Mouse (Mus musculus): ENCODE results near the gene Dlgap1. TPM values are rescaled to one million over a fixed set of nuclear protein-coding genes. Genes with fewer than 3 reads are reported as not detected.

Gene Dlgap1
- total RNA-seq, 2 experiments from 2014 or later: 497 to 553 TPM

GRCm38 (mm10) chr17:70626925-70627324, 658.1 kb downstream of the Dlgap1 start:
- no peak for DNase-seq

DNA sequence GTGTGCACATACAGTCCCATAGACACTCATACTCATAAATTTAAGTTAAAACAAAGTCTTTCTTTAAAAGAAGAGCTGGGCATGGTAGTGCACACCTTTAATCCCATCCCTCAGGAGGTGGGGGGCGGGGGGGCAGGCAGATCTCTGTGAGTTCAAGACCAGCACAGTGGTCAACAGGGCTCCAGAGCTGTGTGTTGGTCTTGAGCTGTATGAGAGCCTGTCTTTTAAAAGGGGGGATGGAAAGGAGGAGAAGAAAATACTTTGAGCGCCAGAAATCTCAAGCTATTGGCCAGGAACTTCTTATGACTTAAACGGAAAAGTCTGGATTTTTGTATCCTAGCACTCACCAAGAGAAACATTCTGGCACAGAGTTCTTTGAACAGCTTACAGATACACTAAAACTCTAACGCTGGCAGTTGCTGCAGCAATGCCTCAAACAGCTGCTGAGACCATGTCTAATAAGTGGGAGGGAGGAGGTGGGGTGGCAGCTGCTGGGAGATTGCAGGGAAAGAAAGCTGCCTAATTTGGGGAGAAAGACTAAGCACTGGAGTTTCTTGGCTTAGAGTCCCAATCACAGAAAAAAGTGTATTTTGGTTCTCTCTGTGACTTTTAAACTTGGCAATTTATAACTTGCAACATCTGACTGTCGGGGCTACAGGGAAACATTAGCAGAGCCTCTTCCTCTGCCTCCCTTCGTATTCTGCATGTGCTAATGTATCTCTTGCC, 660.9 kb downstream of the Dlgap1 start:
- peak; percentile 63 to 66 for DNase-seq

- peak; percentile 83 to 86 for DNase-seq
These were observed 664.5 kb downstream of the Dlgap1 start for GRCm38 (mm10) chr17:70633181-70633944.

GRCm38 (mm10) chr17:70643211-70643610, 674.3 kb downstream of the Dlgap1 start:
- no peak for DNase-seq

DNA sequence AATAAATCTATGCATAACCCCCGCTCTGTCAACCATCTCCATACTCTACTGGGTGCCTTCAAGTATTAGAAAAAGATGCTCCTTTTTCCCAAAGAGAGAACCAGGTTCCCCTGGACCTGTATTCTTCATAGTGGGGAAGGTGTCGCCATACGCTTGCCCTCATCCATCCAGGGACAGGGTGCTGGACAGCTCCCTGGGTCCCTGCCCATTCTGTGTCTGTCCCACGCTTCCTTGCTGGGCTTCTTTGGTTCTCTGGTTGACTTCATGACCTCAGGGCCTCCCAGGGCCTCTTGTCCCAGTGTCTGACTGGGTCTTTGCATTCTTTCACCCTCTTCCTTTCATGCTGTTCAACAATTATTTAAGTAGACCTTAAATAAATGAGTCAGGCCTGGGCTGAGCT, 677.8 kb downstream of the Dlgap1 start:
- DNase-seq: no peak

- no peak for DNase-seq
These were observed 692.5 kb downstream of the Dlgap1 start for GRCm38 (mm10) chr17:70661382-70661781.

- no peak for DNase-seq
These were observed 695.1 kb downstream of the Dlgap1 start for GRCm38 (mm10) chr17:70663992-70664391.

GRCm38 (mm10) chr17:70664484-70665040, 695.7 kb downstream of the Dlgap1 start:
- no peak for DNase-seq

GRCm38 (mm10) chr17:70673985-70674384, 705.1 kb downstream of the Dlgap1 start:
- DNase-seq: peak; percentile 54 to 68

GRCm38 (mm10) chr17:70676522-70676921, 707.6 kb downstream of the Dlgap1 start:
- no peak for DNase-seq

DNA sequence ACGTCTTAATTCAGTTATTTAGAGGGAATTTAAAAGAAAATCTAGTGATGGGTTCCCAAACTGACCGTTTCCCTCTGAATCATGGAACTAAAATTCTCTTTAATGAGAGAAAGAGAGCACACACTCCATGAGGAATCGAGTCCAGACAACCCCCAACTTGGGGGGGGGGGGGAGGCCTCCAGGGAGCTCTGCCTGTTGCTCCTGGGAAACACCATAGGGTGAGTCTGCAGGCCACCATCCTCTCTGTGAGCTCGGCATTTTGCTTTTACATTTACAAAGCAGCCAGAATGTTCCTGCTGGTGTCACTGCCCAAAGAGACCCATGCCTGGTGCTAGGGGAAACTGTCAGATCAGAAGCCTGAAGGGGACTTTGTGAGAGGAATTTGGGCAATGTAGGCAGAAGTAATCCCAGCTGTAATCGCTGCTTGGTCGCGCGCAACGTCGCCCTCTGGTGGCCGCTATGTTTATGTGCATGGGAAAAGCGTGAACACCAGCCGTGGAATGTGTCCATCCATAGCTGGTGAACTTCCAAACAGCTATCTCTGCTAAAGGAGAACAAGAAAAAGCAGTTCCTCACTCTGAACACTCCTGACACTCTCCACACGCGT, 714.8 kb downstream of the Dlgap1 start:
- DNase-seq: peak; percentile 79 to 83

DNA sequence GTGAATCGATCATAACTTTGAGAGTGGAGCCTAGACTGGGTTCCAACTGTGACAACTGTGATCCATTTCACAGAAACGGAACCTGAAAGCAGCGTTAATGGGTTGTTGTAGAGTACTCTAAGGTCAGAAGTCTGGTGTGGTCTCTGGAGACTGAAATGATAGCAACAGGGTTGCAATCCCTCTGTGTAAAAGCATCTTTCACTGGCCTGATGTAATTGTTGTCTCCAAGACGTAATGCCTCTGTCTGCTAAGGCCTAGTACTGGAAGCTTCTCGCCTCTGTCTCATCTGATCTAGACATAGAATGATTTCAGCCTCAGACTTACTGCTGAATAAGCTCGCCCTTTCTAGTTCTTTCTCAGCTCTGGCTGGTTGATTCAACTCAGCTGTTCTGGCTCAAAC, 721.3 kb downstream of the Dlgap1 start:
- no peak for DNase-seq

- DNase-seq: no peak
These were observed 721.7 kb downstream of the Dlgap1 start for GRCm38 (mm10) chr17:70690598-70690997.

GRCm38 (mm10) chr17:70706976-70707818, 738.3 kb downstream of the Dlgap1 start:
- peak; percentile 75 to 78 for DNase-seq

DNA sequence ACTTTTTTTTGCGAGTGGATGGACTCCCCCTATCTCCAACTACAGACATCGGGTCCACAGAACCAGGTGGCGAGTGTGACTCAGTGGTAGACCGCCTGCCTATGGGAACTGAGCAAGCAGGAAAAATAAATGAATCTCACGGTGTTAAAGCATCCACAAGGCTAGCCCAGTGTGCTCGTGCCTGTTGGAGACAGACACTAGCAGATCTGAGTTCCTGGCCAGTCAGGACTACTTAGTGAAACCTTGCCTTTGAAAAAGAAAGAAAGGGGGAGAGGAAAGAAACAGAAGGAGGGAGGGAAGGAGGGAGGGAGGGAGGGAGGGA, 738.9 kb downstream of the Dlgap1 start:
- DNase-seq: no peak

DNA sequence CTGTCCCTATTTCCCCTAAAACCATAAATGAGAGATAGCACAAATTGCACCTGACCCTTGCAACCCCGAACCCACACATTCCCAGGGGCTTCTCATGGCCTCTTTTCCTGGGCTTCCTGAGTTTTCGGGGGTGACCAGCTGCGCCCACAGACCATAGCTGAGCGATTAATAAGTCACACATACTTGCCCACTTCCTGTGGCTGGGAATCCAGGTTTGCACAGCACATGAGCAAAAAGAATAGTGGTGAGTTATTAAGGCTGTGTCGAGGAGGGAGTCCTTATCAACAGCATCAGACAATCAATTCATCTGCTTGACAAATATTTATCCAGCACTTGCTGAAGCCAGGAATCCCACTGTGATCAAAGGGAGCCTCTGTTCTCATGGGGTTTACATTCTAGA, 740.7 kb downstream of the Dlgap1 start:
- DNase-seq: no peak

DNA sequence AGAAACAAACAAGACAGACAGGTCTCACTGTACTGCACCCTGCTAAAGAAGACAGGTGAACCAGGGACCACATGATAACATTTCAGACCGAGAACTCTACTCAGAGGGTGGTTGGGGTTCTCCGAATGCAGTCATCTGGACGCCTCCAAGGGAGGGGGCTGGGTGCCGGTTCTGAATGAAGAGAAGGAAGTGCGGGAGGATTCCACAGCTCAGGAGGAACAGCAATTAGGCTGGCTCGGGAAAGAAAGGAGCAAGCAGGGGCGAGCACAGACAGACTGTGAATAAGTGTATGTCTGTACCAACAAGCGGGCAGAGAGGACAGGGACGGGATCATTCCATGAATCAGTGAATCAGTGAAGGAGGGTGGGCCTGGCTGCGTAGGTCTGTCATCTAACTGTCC, 744.6 kb downstream of the Dlgap1 start:
- no peak for DNase-seq

DNA sequence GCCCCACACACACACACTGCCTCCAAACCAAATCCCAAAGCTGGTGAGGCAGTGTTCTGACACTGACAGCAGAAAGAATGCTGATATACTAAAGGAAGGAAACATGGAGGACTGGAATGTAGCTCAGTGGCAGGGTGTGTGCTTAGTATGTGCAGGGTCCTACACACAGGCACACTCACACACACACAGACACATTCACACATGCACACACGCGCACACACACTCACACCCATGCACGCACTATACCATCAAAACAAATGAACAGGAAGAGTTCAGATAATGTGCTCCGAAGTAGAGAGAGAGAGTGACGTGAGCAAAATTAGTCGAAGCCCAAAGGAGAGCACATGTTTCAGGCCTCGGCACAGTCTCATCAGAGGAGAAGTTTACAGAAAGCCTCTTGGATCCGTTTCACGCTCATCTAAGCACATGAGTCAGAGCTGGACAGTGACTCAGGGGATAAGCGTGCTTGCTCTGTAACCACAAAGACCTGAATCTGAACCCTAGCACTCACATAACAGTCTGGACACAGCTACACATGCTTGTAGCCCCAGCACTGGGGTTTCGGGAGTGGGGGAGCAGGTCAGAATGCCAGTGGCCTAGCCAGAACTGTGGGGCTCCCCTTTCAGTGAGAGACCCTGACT, 750.9 kb downstream of the Dlgap1 start:
- no peak for DNase-seq

DNA sequence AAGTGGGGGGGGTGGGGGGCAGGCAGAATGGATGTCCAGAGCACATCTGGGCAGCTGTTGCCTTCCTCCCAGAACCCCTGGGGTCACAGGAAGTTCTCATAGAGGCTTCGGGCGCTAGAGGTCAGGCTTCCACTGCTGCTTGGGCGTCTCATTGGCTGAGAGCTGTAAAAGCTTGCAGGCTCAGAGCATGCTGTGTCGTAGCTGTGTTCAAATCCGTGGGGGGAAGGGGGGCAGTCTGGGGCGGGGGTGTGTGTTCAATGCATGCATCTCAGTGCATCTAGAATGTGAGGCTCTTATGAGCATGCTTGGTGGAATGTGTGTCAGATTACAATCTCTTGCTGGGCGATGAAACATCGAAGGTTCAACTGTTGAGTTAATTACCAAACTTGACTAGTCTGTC, 751.9 kb downstream of the Dlgap1 start:
- no peak for DNase-seq

DNA sequence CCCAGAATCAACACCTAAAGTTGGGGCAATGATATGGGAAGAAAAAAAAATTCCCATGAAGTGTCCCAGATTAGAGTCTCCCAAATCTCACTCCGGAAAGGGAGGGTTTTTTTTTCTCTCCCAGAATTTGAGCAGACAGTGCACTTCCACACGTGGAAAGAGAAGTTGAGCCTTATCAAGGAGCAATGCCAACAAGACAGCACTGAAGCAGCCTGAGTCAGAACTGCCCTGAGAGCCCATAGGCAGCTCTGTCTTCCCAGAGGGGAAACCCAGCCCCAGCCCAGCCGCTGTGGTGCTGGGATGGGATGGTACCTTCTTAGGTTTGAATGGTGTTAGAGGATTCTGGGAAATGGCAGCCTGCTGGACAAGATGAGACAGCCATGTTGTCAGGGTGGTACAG, 753.3 kb downstream of the Dlgap1 start:
- no peak for DNase-seq

- no peak for DNase-seq
These were observed 759.9 kb downstream of the Dlgap1 start for GRCm38 (mm10) chr17:70728719-70729281.

GRCm38 (mm10) chr17:70734728-70735127, 765.9 kb downstream of the Dlgap1 start:
- DNase-seq: no peak

All from layer of hippocampus, postnatal 36 days (tissue).